Mouse (Mus musculus) heart, adult 9 months (tissue): ENCODE results near the gene Zdhhc14.
"Not testable (repeated sequence)": the region's sequence is repeated elsewhere in the genome, so short reads cannot be mapped to it uniquely, and the experiment has no call there.

ENCODE experiments used
- DNase-seq, 2 experiments: peaks; one replicate each; pipeline ENCODE4 v3.0.0; 2022; ENCODE audit warnings: low spot score in 2 of 2

Zdhhc14 gene

DNA sequence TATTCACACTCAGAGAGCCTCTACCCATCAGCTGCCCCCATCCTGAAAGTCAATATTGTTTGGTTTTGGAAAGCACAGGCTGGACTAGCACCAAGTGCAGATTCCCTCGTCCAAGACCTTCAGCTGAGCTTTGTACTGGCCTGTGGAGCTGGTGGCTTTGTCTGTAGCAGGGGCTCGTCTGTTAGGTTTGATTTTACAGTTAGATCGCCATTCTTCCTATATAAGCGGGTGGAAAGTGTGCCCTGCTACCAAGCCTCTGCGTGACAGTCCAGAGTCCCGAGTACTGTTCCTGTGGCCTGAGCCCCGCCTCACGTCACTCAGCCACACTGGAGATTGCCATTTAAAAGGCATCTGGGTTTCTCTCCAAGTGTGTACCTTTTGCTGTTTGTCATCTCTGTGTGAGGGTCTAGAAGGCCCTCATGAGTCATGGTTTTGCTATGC lies 113.8 kb downstream of the Zdhhc14 start:
- no peak for DNase-seq

GRCm38 (mm10) chr17:5607352-5607751 lies 115.0 kb downstream of the Zdhhc14 start:
- no peak for DNase-seq

DNA sequence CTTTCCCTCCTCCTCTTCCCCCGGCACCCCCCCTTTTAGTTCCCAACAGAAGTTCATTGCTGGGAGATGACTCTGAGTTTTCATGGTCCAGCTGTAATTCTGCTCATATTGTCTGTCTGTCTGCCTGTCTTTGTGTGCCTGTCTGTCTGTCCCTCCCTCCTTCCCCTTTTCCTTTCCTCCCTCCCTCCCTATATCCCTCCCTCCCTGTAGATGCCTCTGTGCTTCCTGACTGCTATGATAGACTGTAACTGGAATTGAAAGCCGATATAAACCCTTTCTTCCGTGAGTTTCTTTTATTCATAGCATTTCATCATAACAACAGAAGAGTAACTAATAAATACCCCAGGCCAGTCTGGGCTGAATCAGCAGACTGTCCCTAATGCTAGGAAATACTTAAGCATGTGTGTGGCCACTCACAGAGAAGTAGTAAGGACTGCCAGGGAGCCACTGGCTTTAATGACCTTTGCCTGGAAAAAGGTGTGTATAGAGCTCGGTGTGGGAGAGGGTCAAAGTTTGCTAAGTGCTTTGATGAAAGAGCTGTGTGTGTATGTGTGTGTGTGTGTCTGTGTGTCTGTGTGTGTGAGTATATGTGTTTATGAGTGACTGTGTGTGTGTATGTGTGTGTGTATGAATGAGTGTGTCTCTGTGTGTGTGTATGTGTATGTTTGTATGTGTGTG lies 117.7 kb downstream of the Zdhhc14 start:
- DNase-seq: no peak

GRCm38 (mm10) chr17:5612236-5612635 lies 119.9 kb downstream of the Zdhhc14 start:
- DNase-seq: no peak

GRCm38 (mm10) chr17:5614771-5615318 lies 122.5 kb downstream of the Zdhhc14 start:
- peak; percentile 79 to 86 for DNase-seq

- DNase-seq: no peak
These were observed 129.6 kb downstream of the Zdhhc14 start for GRCm38 (mm10) chr17:5621626-5622591.

DNA sequence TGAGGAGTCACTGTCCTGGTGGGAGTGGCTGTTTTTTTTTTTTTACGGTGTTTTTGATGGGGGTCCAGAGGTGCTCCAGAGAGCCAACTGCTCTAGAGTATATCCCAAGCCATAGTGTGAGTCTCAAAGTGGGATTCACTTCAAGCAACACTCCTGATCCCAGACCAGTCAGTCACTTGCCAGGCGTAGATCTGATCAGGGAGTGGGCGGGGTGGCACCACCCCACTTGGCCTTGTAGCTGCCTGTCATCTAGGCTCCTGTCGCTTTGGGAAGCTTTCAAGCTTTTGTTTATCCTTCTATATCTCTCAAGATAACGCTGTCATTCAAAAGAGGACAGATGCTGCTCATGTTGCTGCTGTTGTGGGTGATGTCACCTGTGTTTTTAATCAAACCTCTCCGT lies 130.4 kb downstream of the Zdhhc14 start:
- no peak for DNase-seq

- peak; percentile 24 to 55 for DNase-seq
These were observed 130.8 kb downstream of the Zdhhc14 start for GRCm38 (mm10) chr17:5623181-5623580.

- not testable (repeated sequence) for DNase-seq
These were observed 132.5 kb downstream of the Zdhhc14 start for GRCm38 (mm10) chr17:5624815-5625214.

DNA sequence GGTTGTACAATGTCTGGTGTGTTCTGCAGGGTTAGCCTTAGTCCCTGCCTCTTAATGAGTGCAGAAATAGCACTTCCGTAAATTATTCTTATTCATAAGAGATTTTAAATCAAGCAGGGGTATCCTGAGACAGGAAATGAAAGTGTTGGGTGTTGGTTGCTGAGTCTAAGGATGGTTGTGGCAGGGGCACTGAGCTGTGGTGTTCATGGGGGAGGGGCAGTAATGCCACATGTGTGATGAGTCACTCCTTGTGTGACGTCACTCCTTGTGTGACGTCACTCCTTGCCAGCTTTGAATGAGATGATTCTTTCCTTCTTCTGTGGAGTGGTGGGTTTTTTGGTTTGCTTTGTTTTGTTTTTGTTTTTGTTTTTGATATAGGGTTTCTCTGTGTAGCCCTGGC lies 134.0 kb downstream of the Zdhhc14 start:
- no peak for DNase-seq

- DNase-seq: no peak
These were observed 135.3 kb downstream of the Zdhhc14 start for GRCm38 (mm10) chr17:5627664-5628063.

- no peak for DNase-seq
These were observed 137.3 kb downstream of the Zdhhc14 start for GRCm38 (mm10) chr17:5629651-5630050.

DNA sequence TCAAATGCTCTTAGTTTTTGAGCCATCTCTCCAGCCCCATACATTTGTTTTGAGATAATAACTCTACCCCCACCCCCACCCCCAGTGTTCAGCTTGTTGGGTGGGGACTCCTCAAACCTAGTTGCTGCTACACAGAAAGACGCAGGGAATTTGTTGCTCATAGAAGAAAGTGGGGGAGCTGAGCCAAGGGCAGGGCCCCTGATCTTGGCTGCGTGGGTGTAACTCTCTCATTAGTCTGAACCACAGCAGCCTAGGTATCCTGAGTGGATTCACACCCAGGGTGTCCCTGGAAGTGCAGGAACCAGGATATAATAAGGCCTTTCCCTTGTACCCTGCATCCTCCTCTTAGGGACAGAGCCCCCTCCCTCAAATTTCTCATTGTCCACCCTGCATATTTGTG lies 142.9 kb downstream of the Zdhhc14 start:
- peak in 1 of 2 experiments; percentile 12 for DNase-seq

- DNase-seq: no peak
These were observed 149.1 kb downstream of the Zdhhc14 start for GRCm38 (mm10) chr17:5641436-5641835.

DNA sequence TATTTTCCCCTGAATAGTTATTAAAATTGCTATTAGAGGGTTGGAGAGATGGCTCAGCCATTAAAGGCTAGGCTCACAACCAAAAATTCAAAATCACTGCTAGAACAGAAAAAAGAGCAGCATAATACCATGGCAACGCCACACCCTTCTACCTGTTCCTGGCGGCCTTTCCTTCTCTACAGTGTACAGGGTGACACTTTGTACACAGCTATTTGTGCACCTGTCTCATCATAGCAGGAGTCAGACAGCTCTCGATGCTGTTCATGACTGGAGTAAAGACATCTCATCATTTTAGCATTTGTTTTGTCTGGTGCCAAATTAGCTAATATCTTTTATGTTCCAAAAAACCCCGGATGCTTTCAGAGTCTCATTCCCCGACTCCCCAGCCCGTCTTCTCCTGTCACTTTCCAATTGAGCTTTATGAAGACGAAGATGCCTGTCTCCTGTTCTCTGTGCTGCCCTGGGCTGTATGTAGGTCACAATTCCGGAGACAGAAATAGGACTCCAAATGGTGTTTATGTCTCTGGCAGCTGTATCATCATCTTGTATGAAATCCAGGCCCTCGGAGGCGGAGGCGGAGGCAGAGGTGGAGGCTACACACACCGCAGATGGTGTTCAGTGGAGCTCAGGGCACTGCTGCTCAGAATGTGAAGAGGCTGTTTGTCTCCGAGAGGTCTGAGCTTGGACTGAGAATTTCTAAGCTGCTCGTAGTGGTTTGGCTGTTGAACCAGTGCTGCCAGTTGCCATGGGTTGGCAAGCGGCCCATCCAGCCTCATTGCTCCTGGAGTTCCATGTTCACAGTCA lies 150.8 kb downstream of the Zdhhc14 start:
- DNase-seq: no peak

- no peak for DNase-seq
These were observed 157.8 kb downstream of the Zdhhc14 start for GRCm38 (mm10) chr17:5650124-5650523.

DNA sequence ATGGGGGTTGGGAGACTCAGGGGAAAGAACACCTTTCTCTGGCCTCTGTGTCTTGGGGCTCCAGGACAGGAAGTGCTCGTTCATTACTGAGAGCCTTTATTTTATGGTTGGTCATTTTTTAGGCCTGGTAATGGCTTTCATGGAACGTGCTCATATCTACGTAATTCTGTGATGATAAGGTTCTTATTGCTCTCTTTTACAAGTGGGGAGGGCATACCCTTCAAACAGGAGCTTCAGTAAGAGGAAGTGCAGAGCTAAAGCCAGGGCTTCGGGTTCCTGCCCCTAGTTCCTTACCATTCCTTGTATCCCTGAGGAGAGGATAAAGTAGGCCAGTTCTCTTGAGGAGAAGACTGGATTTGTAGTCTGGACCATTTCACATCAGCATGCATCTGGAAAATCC lies 158.3 kb downstream of the Zdhhc14 start:
- no peak for DNase-seq

DNA sequence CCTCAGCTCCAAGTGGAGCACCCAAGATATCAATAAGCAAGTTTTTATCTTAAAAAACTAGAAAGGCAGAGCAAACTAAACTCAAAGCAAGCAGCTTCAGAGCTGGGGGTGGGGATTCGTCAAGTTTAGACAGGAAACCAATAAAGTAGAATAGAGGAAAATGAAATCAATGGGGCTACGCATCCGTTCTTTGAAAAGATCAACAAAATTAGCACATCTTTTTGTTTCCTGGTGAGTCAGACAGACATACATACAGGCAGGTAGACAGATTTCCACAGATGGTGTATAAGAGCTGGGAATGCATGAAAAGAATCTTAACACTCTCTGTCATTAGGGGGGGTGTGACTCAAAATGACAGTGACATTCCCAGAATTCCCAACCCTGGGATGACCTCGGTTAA lies 159.2 kb downstream of the Zdhhc14 start:
- no peak for DNase-seq

DNA sequence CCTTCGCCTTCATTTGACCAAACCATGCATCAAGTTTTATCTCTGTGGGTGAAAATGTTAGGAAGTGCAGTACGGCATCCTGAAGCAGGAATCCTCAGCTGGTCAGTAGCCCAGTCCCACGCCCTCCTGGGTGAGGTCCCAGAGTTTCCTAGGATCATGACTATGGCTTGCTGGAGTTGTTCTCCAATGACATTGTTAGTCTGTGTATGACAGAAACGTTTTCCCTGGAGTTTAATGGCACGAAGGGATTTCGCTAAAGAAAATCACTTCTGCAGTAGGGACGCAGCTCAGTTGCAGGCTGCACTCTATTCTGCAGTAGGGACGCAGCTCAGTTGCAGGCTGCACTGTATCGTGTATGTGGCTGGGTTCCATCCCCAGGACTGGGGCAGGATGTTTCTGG lies 161.6 kb downstream of the Zdhhc14 start:
- DNase-seq: peak; percentile 16 to 19

DNA sequence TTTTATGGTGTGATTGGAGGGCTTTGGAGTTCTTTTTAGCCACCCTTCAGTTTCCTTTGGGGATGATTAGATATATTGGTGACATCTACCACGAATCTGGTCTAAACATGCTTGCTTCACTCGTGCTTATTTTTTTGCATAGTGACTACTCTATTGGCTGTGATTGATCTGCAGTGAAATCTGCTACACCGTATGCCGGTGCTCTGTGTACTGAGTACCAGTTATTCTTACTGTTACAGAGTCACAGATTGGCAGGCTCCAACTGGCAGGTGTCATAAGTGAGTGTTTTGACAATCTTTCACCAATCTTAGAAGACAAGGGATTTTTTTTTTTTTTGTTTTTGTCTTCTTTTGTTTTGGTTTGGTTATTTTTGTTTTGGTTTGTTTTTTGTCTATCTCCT lies 163.2 kb downstream of the Zdhhc14 start:
- DNase-seq: no peak

DNA sequence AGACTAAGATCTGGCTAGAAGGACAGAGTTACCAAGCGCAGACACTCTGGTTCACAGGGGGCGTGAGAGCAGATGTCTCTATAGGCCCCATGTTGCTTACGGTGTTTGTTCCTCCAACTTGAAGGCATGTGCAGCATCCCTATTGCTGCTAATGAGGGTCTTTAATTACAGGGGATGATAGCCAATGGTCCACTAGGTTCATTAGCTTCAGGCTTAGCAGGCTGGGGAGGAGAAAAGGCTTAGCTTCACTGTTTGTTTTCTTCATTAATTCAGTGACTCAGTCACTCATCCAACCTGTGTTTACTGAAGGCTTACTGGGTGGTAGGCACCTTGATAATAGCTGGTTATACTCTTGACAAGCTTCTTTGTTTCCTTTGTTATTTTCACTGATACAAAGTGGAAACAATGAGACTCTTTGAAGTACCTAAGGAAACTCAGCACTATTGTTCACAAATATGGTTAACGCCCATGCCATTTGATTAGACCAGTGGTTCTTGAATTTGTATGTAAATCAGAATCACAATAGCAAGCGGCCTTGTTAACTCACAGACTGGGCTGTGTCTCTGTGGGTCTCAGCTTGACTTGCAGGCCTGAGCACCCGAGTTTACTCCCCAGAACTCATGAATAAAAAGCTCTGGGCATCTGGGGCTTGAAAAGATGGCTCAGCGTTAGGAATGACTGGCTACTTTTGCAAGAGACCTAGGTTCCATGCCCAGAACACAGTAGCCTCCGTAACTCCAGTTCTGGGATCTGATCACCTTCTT lies 168.1 kb downstream of the Zdhhc14 start:
- DNase-seq: no peak
